Mouse (Mus musculus): ENCODE measurements around the gene Gm20388. TPM values are rescaled to one million over a fixed set of nuclear protein-coding genes. Genes with fewer than 3 reads are reported as not detected.

Gm20388 gene
- total and polyA plus RNA-seq, 2 experiments from 2014 or later, result 51.3 TPM; not detected in 1

- no peak for TF ChIP-seq CTCF (IDR thresholded peaks at IDR 0.05; ENCODE audit: low read depth)
- no peaks in the 10 kb centered on the region for H3K9me3 ChIP-seq (ENCODE audit: low read length)
- no peak for ATAC-seq
- H3K27ac ChIP-seq (ENCODE audit: low read depth, low read length), result no peak overlapping the region
- H3K9ac ChIP-seq, result no peak overlapping the region
- DNase-seq, result no peak
- H3K4me1 ChIP-seq (ENCODE audit: insufficient read depth), result peaks cover 28% of the 10 kb centered on the region
- H3K4me2 ChIP-seq (ENCODE audit: low read depth), result no peak overlapping the region
- H3K27me3 ChIP-seq (ENCODE audit: insufficient read depth, low read length), result no peaks in the 10 kb centered on the region
- WGBS, result 92% methylated on average over 7 of the region's 7 CpGs
- no peak overlapping the region for H3K4me3 ChIP-seq (ENCODE audit: low read depth, low read length)
- H3K36me3 ChIP-seq (ENCODE audit: insufficient read depth), result no peaks in the 10 kb centered on the region
Observed at GRCm38 (mm10) chr8:120338678-120339077, 428.0 kb downstream of the Gm20388 start.

- no peak overlapping the region for H3K9ac ChIP-seq
- WGBS, result 35% methylated on average over 7 of the region's 8 CpGs
Observed at GRCm38 (mm10) chr8:120339743-120340142, 429.1 kb downstream of the Gm20388 start.

GRCm38 (mm10) chr8:120341124-120341523 lies 430.5 kb downstream of the Gm20388 start:
- H3K4me2 ChIP-seq (ENCODE audit: low read depth), result no peak overlapping the region
- no peak for TF ChIP-seq CTCF (IDR thresholded peaks at IDR 0.05; ENCODE audit: low read depth)
- H3K9me3 ChIP-seq (ENCODE audit: low read length), result no peaks in the 10 kb centered on the region
- H3K27me3 ChIP-seq (ENCODE audit: insufficient read depth, low read length), result no peaks in the 10 kb centered on the region
- no peak for DNase-seq
- peak; percentile 34; the same call in 1 of the 2 replicates for ATAC-seq
- H3K9ac ChIP-seq, result peak overlapping the region; percentile 6; the same call in 1 of the 2 replicates
- H3K27ac ChIP-seq (ENCODE audit: low read depth, low read length), result no peak overlapping the region
- no peaks in the 10 kb centered on the region for H3K36me3 ChIP-seq (ENCODE audit: insufficient read depth)
- H3K4me1 ChIP-seq (ENCODE audit: insufficient read depth), result peaks cover 11% of the 10 kb centered on the region
- no peak overlapping the region for H3K4me3 ChIP-seq (ENCODE audit: low read depth, low read length)
- 48% methylated on average over 10 of the region's 10 CpGs for WGBS

More at GRCm38 (mm10) chr8:120339743-120340142, 429.1 kb downstream of the Gm20388 start:
- TF ChIP-seq CTCF (IDR thresholded peaks at IDR 0.05; ENCODE audit: low read depth), result no peak
- no peak for DNase-seq
- H3K4me3 ChIP-seq (ENCODE audit: low read depth, low read length), result no peak overlapping the region
- H3K27me3 ChIP-seq (ENCODE audit: insufficient read depth, low read length), result no peaks in the 10 kb centered on the region
- no peak for ATAC-seq
- no peaks in the 10 kb centered on the region for H3K9me3 ChIP-seq (ENCODE audit: low read length)
- H3K36me3 ChIP-seq (ENCODE audit: insufficient read depth), result no peaks in the 10 kb centered on the region
- H3K27ac ChIP-seq (ENCODE audit: low read depth, low read length), result no peak overlapping the region
- H3K4me1 ChIP-seq (ENCODE audit: insufficient read depth), result peaks cover 24% of the 10 kb centered on the region
- H3K4me2 ChIP-seq (ENCODE audit: low read depth), result no peak overlapping the region

GRCm38 (mm10) chr8:120342847-120343548 lies 432.4 kb downstream of the Gm20388 start:
- no peak overlapping the region for H3K4me3 ChIP-seq (ENCODE audit: low read depth, low read length)
- no peak for TF ChIP-seq CTCF (IDR thresholded peaks at IDR 0.05; ENCODE audit: low read depth)
- no peak overlapping the region for H3K9ac ChIP-seq
- H3K4me1 ChIP-seq (ENCODE audit: insufficient read depth), result peaks cover 17% of the 10 kb centered on the region
- no peak overlapping the region; the same call in 1 of the 2 replicates for H3K27ac ChIP-seq (ENCODE audit: low read depth, low read length)
- ATAC-seq (no peak), DNase-seq (peak; percentile 62)
- H3K9me3 ChIP-seq (ENCODE audit: low read length), result no peaks in the 10 kb centered on the region
- H3K36me3 ChIP-seq (ENCODE audit: insufficient read depth), result no peaks in the 10 kb centered on the region
- no peaks in the 10 kb centered on the region for H3K27me3 ChIP-seq (ENCODE audit: insufficient read depth, low read length)
- no peak overlapping the region for H3K4me2 ChIP-seq (ENCODE audit: low read depth)
- 25% methylated on average over 7 of the region's 7 CpGs for WGBS

GRCm38 (mm10) chr8:120343582-120343981 lies 432.9 kb downstream of the Gm20388 start:
- peak; percentile 42; the same call in 1 of the 2 replicates for ATAC-seq
- no peak overlapping the region; the same call in 1 of the 2 replicates for H3K27ac ChIP-seq (ENCODE audit: low read depth, low read length)
- no peaks in the 10 kb centered on the region for H3K9me3 ChIP-seq (ENCODE audit: low read length)
- no peak overlapping the region for H3K9ac ChIP-seq
- H3K4me2 ChIP-seq (ENCODE audit: low read depth), result no peak overlapping the region
- no peak overlapping the region for H3K4me3 ChIP-seq (ENCODE audit: low read depth, low read length)
- H3K36me3 ChIP-seq (ENCODE audit: insufficient read depth), result no peaks in the 10 kb centered on the region
- DNase-seq, result no peak
- no peak for TF ChIP-seq CTCF (IDR thresholded peaks at IDR 0.05; ENCODE audit: low read depth)
- H3K27me3 ChIP-seq (ENCODE audit: insufficient read depth, low read length), result no peaks in the 10 kb centered on the region
- 21% methylated on average over 12 of the region's 12 CpGs for WGBS
- peaks cover 17% of the 10 kb centered on the region for H3K4me1 ChIP-seq (ENCODE audit: insufficient read depth)

GRCm38 (mm10) chr8:120344166-120344565 lies 433.5 kb downstream of the Gm20388 start:
- no peak for TF ChIP-seq CTCF (IDR thresholded peaks at IDR 0.05; ENCODE audit: low read depth)

GRCm38 (mm10) chr8:120344583-120344982 lies 433.9 kb downstream of the Gm20388 start:
- TF ChIP-seq CTCF (IDR thresholded peaks at IDR 0.05; ENCODE audit: low read depth), result no peak
- WGBS, result 25% methylated on average over 13 of the region's 13 CpGs
- Histone ChIP-seq H3K4me2 (ENCODE audit: low read depth) (no peak overlapping the region), H3K9me3 (ENCODE audit: low read length) (no peaks in the 10 kb centered on the region), H3K27me3 (ENCODE audit: insufficient read depth, low read length) (no peaks in the 10 kb centered on the region), H3K4me3 (ENCODE audit: low read depth, low read length) (no peak overlapping the region), H3K4me1 (ENCODE audit: insufficient read depth) (peaks cover 17% of the 10 kb centered on the region), H3K9ac (no peak overlapping the region), H3K27ac (ENCODE audit: low read depth, low read length) (peak overlapping the region; percentile 15; the same call in 1 of the 2 replicates), H3K36me3 (ENCODE audit: insufficient read depth) (no peaks in the 10 kb centered on the region)
- ATAC-seq (no peak), DNase-seq (no peak)

More at GRCm38 (mm10) chr8:120344166-120344565, 433.5 kb downstream of the Gm20388 start:
- Histone ChIP-seq H3K9me3 (ENCODE audit: low read length) (no peaks in the 10 kb centered on the region), H3K4me1 (ENCODE audit: insufficient read depth) (peaks cover 17% of the 10 kb centered on the region), H3K36me3 (ENCODE audit: insufficient read depth) (no peaks in the 10 kb centered on the region), H3K27ac (ENCODE audit: low read depth, low read length) (peak overlapping the region; percentile 15; the same call in 1 of the 2 replicates), H3K9ac (no peak overlapping the region; the same call in 1 of the 2 replicates), H3K4me3 (ENCODE audit: low read depth, low read length) (no peak overlapping the region), H3K27me3 (ENCODE audit: insufficient read depth, low read length) (no peaks in the 10 kb centered on the region), H3K4me2 (ENCODE audit: low read depth) (no peak overlapping the region)
- no peak for DNase-seq
- no peak for ATAC-seq
- WGBS, result 21% methylated on average over 4 of the region's 4 CpGs

Data from forebrain, postnatal 0 days (tissue).